19 mouse cellular contexts compared by ENCODE assay signal in the genomic region with DNA sequence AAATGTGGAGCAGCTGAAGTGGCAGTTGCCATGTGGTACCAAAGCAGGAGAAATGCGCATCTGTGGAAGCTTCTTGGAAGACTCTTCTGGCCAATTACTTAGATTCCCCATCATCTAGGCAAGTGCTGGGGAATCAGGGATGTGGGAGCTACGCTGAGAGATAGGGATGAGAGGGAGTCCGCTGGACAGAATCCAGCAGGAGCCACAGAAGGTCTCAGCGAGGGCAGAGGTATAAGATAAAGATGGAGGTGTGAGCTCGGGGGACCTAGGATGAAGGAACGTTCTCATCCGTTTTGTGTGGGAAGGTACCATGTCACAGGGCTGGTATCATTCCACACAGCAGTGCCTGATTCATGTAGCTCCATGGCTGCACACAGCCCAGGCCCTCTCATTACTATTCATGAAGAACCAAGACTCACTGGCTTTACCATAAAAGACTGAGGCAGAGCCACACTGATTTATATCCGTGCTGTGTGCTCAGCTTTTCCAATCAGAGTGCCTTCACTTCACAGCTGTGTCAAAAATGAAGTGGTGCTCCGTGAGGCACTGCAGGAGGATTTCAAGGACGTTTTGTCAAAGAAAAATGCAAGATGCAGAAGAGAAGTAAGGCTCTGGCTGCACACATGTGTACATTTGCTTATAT.
A peak's percentile ranks its signal among the peaks of the same experiment; 100 is the strongest.
DNase-seq lines count a peak whose midpoint lies in the region; ATAC-seq and TF ChIP-seq lines count a peak whose summit lies in the region.
"Had no signal": no experiment of that assay in that cellular context is flagged by ENCODE, and none has a peak within 500 bp of the region (broad histone marks: within the 10 kb centered on the region; RNA-seq: fewer than 3 reads in every experiment).

No protein-coding gene starts in this region.

- H3K4me2 ChIP-seq in hindbrain, embryonic 11.5 days (replicated peaks; ENCODE audit: low read depth, low read length): no peak overlapping the region
- no peak overlapping the region for H3K4me2 ChIP-seq in forebrain, embryonic 14.5 days (ENCODE audit: low read length)
- H3K4me2 ChIP-seq in hindbrain, embryonic 15.5 days: no peak overlapping the region
- no peak overlapping the region for H3K4me2 ChIP-seq in midbrain, postnatal 0 days (ENCODE audit: low read depth, low read length, poor library complexity, severe bottlenecking)
- H3K4me2 ChIP-seq in liver, embryonic 12.5 days: no peak overlapping the region
- H3K4me2 ChIP-seq: liver, embryonic 13.5 days had no signal

- DNase-seq in hindbrain, embryonic 11.5 days (ENCODE audit: low spot score): no peak
- DNase-seq in hindbrain, embryonic 10.5 days (ENCODE audit: low spot score): no peak
- DNase-seq in forebrain, embryonic 14.5 days (ENCODE audit: low spot score): peak; percentile 39
- DNase-seq in midbrain, postnatal 0 days (ENCODE audit: low spot score): no peak
- no peak for DNase-seq in cerebellum, postnatal 36 days
- no peak for DNase-seq in layer of hippocampus, postnatal 25 days (ENCODE audit: extremely low spot score in 1 of 2, low spot score in 1 of 2)
- DNase-seq: adrenal gland, postnatal 36 days; B cell, adult 2 months; heart, postnatal 36 days; kidney, adult 18-20 months; kidney, postnatal 25 days; liver, embryonic 13.5 days; lung, postnatal 14 days; thymus, postnatal 4 days had no signal

- H3K4me3 ChIP-seq in hindbrain, embryonic 11.5 days (ENCODE audit: low read depth, low read length): no peak overlapping the region
- no peak overlapping the region for H3K4me3 ChIP-seq in hindbrain, embryonic 10.5 days
- no peak overlapping the region for H3K4me3 ChIP-seq in forebrain, embryonic 14.5 days (ENCODE audit: low read depth, low read length)
- H3K4me3 ChIP-seq in hindbrain, embryonic 15.5 days: no peak overlapping the region
- no peak overlapping the region for H3K4me3 ChIP-seq in midbrain, postnatal 0 days (ENCODE audit: low read depth, low read length)
- no peak overlapping the region for H3K4me3 ChIP-seq in liver, embryonic 12.5 days
- H3K4me3 ChIP-seq: heart, embryonic 10.5 days; limb, embryonic 10.5 days; liver, embryonic 13.5 days had no signal

- 77% methylated on average over 10 of the region's 10 CpGs for WGBS in hindbrain, embryonic 11.5 days
- 82% methylated on average over 10 of the region's 10 CpGs for WGBS in hindbrain, embryonic 10.5 days
- 67% methylated on average over 10 of the region's 10 CpGs for WGBS in forebrain, embryonic 14.5 days
- WGBS in hindbrain, embryonic 15.5 days: 48% methylated on average over 10 of the region's 10 CpGs
- 60% methylated on average over 10 of the region's 10 CpGs for WGBS in midbrain, postnatal 0 days
- WGBS in liver, embryonic 12.5 days (ENCODE audit: insufficient replicate concordance): 64% methylated on average over 10 of the region's 10 CpGs

- no peaks in the 10 kb centered on the region for H3K27me3 ChIP-seq in hindbrain, embryonic 11.5 days (ENCODE audit: control insufficient read depth, insufficient read depth, low read length)
- H3K27me3 ChIP-seq in hindbrain, embryonic 10.5 days (ENCODE audit: insufficient read depth, poor library complexity, severe bottlenecking): no peaks in the 10 kb centered on the region
- H3K27me3 ChIP-seq in forebrain, embryonic 14.5 days (replicated peaks; ENCODE audit: control insufficient read depth, insufficient read depth, low read length): no peaks in the 10 kb centered on the region
- H3K27me3 ChIP-seq in hindbrain, embryonic 15.5 days: no peaks in the 10 kb centered on the region
- H3K27me3 ChIP-seq in midbrain, postnatal 0 days (ENCODE audit: insufficient read depth, low read length): no peaks in the 10 kb centered on the region
- H3K27me3 ChIP-seq in liver, embryonic 12.5 days (replicated peaks): no peaks in the 10 kb centered on the region
- H3K27me3 ChIP-seq: liver, embryonic 13.5 days had no signal

- no peak overlapping the region for H3K9ac ChIP-seq in hindbrain, embryonic 11.5 days (ENCODE audit: low read depth, low read length)
- H3K9ac ChIP-seq in forebrain, embryonic 14.5 days (ENCODE audit: low read length): no peak overlapping the region; the same call in 1 of the 2 replicates
- H3K9ac ChIP-seq in hindbrain, embryonic 15.5 days: no peak overlapping the region
- no peak overlapping the region for H3K9ac ChIP-seq in midbrain, postnatal 0 days (replicated peaks; ENCODE audit: low read length, poor library complexity, severe bottlenecking)
- no peak overlapping the region for H3K9ac ChIP-seq in liver, embryonic 12.5 days
- H3K9ac ChIP-seq: liver, embryonic 13.5 days had no signal

- peak overlapping the region; percentile 54; the same call in 1 of the 2 replicates for H3K27ac ChIP-seq in hindbrain, embryonic 11.5 days (ENCODE audit: low read depth, low read length)
- H3K27ac ChIP-seq in hindbrain, embryonic 10.5 days: no peak overlapping the region
- H3K27ac ChIP-seq in forebrain, embryonic 14.5 days (ENCODE audit: low read depth, low read length): peak overlapping the region; percentile 76
- H3K27ac ChIP-seq in hindbrain, embryonic 15.5 days (replicated peaks): peak overlapping the region; percentile 38
- 0 out of 2 replicates have a peak overlapping the region, but pooled peaks have one; percentile 27 for H3K27ac ChIP-seq in midbrain, postnatal 0 days (ENCODE audit: low read depth, low read length)
- no peak overlapping the region for H3K27ac ChIP-seq in liver, embryonic 12.5 days
- H3K27ac ChIP-seq: heart, embryonic 10.5 days; limb, embryonic 10.5 days; liver, embryonic 13.5 days had no signal

- no peaks in the 10 kb centered on the region for H3K9me3 ChIP-seq in hindbrain, embryonic 11.5 days (ENCODE audit: control insufficient read depth, low read length)
- no peaks in the 10 kb centered on the region for H3K9me3 ChIP-seq in hindbrain, embryonic 10.5 days
- H3K9me3 ChIP-seq in forebrain, embryonic 14.5 days (replicated peaks; ENCODE audit: control insufficient read depth, low read length): no peaks in the 10 kb centered on the region
- H3K9me3 ChIP-seq in hindbrain, embryonic 15.5 days: no peaks in the 10 kb centered on the region
- no peaks in the 10 kb centered on the region for H3K9me3 ChIP-seq in midbrain, postnatal 0 days (ENCODE audit: low read length)
- no peaks in the 10 kb centered on the region for H3K9me3 ChIP-seq in liver, embryonic 12.5 days (replicated peaks)
- H3K9me3 ChIP-seq: heart, embryonic 10.5 days; limb, embryonic 10.5 days; liver, embryonic 13.5 days had no signal

- H3K4me1 ChIP-seq in hindbrain, embryonic 11.5 days (replicated peaks; ENCODE audit: control insufficient read depth, insufficient read depth, low read length): no peaks in the 10 kb centered on the region
- H3K4me1 ChIP-seq in hindbrain, embryonic 10.5 days (replicated peaks): no peaks in the 10 kb centered on the region
- H3K4me1 ChIP-seq in forebrain, embryonic 14.5 days (ENCODE audit: control insufficient read depth, insufficient read depth, low read length): peaks cover 16% of the 10 kb centered on the region
- H3K4me1 ChIP-seq in hindbrain, embryonic 15.5 days (replicated peaks): peaks cover 32% of the 10 kb centered on the region
- peaks cover 7% of the 10 kb centered on the region; the same call in 1 of the 2 replicates for H3K4me1 ChIP-seq in midbrain, postnatal 0 days (ENCODE audit: insufficient read depth, low read length)
- H3K4me1 ChIP-seq in liver, embryonic 12.5 days: no peaks in the 10 kb centered on the region
- H3K4me1 ChIP-seq: liver, embryonic 13.5 days had no signal

- H3K36me3 ChIP-seq in hindbrain, embryonic 11.5 days (ENCODE audit: control insufficient read depth, insufficient read depth, low read length): no peaks in the 10 kb centered on the region
- no peaks in the 10 kb centered on the region for H3K36me3 ChIP-seq in hindbrain, embryonic 10.5 days
- H3K36me3 ChIP-seq in forebrain, embryonic 14.5 days (ENCODE audit: control insufficient read depth, insufficient read depth, low read length): peaks cover 5% of the 10 kb centered on the region; the same call in 1 of the 2 replicates
- H3K36me3 ChIP-seq in hindbrain, embryonic 15.5 days: no peaks in the 10 kb centered on the region
- H3K36me3 ChIP-seq in midbrain, postnatal 0 days (ENCODE audit: insufficient read depth, low read length): no peaks in the 10 kb centered on the region
- no peaks in the 10 kb centered on the region for H3K36me3 ChIP-seq in liver, embryonic 12.5 days
- H3K36me3 ChIP-seq: heart, embryonic 10.5 days; limb, embryonic 10.5 days; liver, embryonic 13.5 days had no signal

- ATAC-seq in hindbrain, embryonic 11.5 days (ENCODE audit: low FRiP score): peak; percentile 43; the same call in 1 of the 2 replicates
- ATAC-seq in forebrain, embryonic 14.5 days: peak; percentile 72
- ATAC-seq in hindbrain, embryonic 15.5 days (ENCODE audit: low FRiP score, low read depth): no peak
- ATAC-seq in midbrain, postnatal 0 days (ENCODE audit: low FRiP score): no peak
- no peak for ATAC-seq in liver, embryonic 12.5 days
- ATAC-seq: Patski had no signal

- no peak for TF ChIP-seq CTCF in midbrain, postnatal 0 days (IDR thresholded peaks at IDR 0.05)

Comparison
In these comparisons a context has a peak if more than half of its experiments do, and no peak if none do; other contexts are left out.
1. ATAC-seq: peak in hindbrain, embryonic 11.5 days (single experiment) and forebrain, embryonic 14.5 days (single experiment); none in hindbrain, embryonic 15.5 days (single experiment), midbrain, postnatal 0 days (single experiment) and liver, embryonic 12.5 days (single experiment).
2. H3K27ac ChIP-seq: peak in hindbrain, embryonic 11.5 days (single experiment), forebrain, embryonic 14.5 days (single experiment), hindbrain, embryonic 15.5 days (single experiment) and midbrain, postnatal 0 days (single experiment); none in hindbrain, embryonic 10.5 days (single experiment) and liver, embryonic 12.5 days (single experiment).